Comparison of ENCODE assay signal across 15 mouse cellular contexts in genomic region chr16:89958030-89958429, GRCm38 (mm10).
"Had no signal": no experiment of that assay in that cellular context is flagged by ENCODE, and none has a peak within 500 bp of the region (broad histone marks: within the 10 kb centered on the region; RNA-seq: fewer than 3 reads in every experiment).

No protein-coding gene starts in this region.

- H3K9me3 ChIP-seq: kidney, embryonic 15.5 days; liver, embryonic 12.5 days; midbrain, embryonic 15.5 days; neural tube, embryonic 12.5 days; stomach, embryonic 15.5 days had no signal

- ATAC-seq: liver, embryonic 12.5 days; midbrain, embryonic 15.5 days had no signal

- DNase-seq: kidney, adult 18-20 months; kidney, postnatal 14 days; layer of hippocampus, postnatal 36 days; lung, embryonic 14.5 days; lung, postnatal 10 days; retina, postnatal 1 day; thymus, postnatal 4 days had no signal

- H3K4me2 ChIP-seq: liver, embryonic 12.5 days; midbrain, embryonic 11.5 days; midbrain, embryonic 15.5 days; neural tube, embryonic 12.5 days had no signal

- H3K27ac ChIP-seq: kidney, embryonic 15.5 days; liver, embryonic 12.5 days; macrophage; midbrain, embryonic 15.5 days; neural tube, embryonic 12.5 days; stomach, embryonic 15.5 days had no signal

- H3K9ac ChIP-seq: kidney, embryonic 15.5 days; liver, embryonic 12.5 days; lung, embryonic 14.5 days; midbrain, embryonic 15.5 days; neural tube, embryonic 12.5 days; stomach, embryonic 15.5 days had no signal

- H3K4me3 ChIP-seq: kidney, embryonic 15.5 days; liver, embryonic 12.5 days; megakaryocyte, embryonic 14.5 days; midbrain, embryonic 15.5 days; neural tube, embryonic 12.5 days; stomach, embryonic 15.5 days had no signal

- H3K27me3 ChIP-seq: kidney, embryonic 15.5 days; neural tube, embryonic 12.5 days; stomach, embryonic 15.5 days had no signal

- H3K36me3 ChIP-seq: kidney, embryonic 15.5 days; liver, embryonic 12.5 days; midbrain, embryonic 15.5 days; stomach, embryonic 15.5 days had no signal
